Mouse (Mus musculus): ENCODE results near the gene Gfod2. TPM values are rescaled to one million over a fixed set of nuclear protein-coding genes. Genes with fewer than 3 reads are reported as not detected.

The Gfod2 gene
- polyA plus RNA-seq, 1 experiment from 2014 or later, result 57.1 TPM

DNA sequence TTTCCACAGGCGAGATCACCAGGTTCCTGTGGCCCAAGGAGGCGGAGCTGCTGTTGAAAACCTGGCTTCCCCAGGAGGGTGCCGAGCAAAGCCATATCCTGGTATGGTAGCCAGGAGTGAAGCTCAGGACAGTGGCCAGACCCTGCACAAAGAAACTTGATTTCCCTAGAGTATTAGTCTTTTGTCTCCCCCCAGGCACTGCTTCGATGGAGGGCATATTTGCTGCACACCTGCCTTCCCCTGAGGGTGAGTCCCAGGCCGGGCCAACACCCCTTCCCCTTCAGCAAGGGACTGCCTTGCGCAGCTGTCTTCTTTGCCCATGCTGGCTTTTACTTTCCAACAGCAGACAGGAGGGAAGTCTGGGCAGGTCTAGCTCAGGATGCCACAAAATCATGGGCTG is 71.9 kb downstream of the Gfod2 start:
- H3K27me3 ChIP-seq, result no peaks in the 10 kb centered on the region
- WGBS, result 67% methylated on average over 6 of the region's 6 CpGs

DNA sequence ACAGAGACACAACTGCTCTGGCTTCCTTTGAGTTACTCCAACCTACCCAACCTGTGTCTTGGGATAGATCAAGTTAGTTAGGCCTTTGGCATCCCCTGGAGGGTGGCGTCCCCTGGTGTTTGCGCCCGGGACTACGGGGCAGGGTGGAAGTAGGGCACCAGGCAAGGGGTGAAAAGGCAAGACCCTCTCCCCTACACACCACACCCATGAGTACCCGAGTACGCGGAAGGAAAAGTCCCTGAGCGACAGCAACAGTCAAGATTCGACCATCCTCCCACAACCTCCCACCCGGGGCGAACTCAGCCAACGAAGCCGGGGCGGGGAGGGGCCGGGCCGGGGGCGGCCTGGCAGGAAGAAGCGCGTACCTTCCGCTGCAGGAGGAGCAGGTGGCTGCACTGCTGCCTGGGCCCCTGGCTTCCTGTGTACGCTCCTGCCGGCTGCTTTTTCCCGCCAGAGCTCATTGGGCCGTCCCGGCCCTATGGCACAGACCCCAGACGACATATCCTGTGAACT is 72.6 kb downstream of the Gfod2 start, which contains the start of gene Carmil2:
Gene Carmil2, plus strand, starts transcription at position 479 of the 513 bp plus-strand sequence.
- 11% methylated on average over 26 of the region's 26 CpGs for WGBS
- Histone ChIP-seq H3K27ac (no peak within 1 kb of the TSS), H3K4me1 (no peaks in the 10 kb centered on the region), H3K36me3 (replicated peaks) (peaks cover 35% of the 10 kb centered on the region), H3K4me2 (peak within 1 kb of the TSS; percentile 13; the same call in 1 of the 2 replicates), H3K9ac (no peak within 1 kb of the TSS), H3K9me3 (no peaks in the 10 kb centered on the region), H3K4me3 (replicated peaks) (no peak within 1 kb of the TSS), H3K27me3 (no peaks in the 10 kb centered on the region)
- ATAC-seq (ENCODE audit: low FRiP score), result no peak

More for the DNA sequence above, 71.9 kb downstream of the Gfod2 start:
- Histone ChIP-seq H3K4me1 (no peaks in the 10 kb centered on the region), H3K27ac (no peak overlapping the region), H3K4me3 (replicated peaks) (no peak overlapping the region), H3K4me2 (no peak overlapping the region), H3K9ac (no peak overlapping the region), H3K9me3 (no peaks in the 10 kb centered on the region), H3K36me3 (replicated peaks) (peaks cover 28% of the 10 kb centered on the region)
- no peak for ATAC-seq (ENCODE audit: low FRiP score)

DNA sequence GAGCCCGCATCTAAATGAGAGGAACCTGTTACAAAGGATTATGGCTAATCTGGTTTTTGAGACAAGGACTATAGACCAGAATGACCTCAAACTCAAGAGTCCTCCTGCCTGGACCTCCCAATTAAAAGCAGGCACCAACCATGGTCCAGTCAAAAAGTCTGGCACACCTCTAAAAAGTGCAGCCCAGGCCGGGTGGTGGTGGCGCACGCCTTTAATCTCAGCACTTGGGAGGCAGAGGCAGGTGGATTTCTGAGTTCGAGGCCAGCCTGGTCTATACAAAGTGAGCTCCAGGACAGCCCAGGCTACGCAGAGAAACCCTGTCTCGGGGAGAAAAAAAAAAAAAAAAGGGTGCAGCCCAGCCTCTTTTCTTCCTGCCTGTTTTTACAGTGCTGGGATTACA is 73.1 kb downstream of the Gfod2 start:
- Histone ChIP-seq H3K4me2 (no peak overlapping the region), H3K4me1 (no peaks in the 10 kb centered on the region), H3K27me3 (no peaks in the 10 kb centered on the region), H3K27ac (no peak overlapping the region), H3K9me3 (no peaks in the 10 kb centered on the region), H3K36me3 (replicated peaks) (peaks cover 41% of the 10 kb centered on the region), H3K9ac (no peak overlapping the region), H3K4me3 (replicated peaks) (no peak overlapping the region)
- ATAC-seq (ENCODE audit: low FRiP score), result no peak
- WGBS, result 83% methylated on average over 7 of the region's 7 CpGs

DNA sequence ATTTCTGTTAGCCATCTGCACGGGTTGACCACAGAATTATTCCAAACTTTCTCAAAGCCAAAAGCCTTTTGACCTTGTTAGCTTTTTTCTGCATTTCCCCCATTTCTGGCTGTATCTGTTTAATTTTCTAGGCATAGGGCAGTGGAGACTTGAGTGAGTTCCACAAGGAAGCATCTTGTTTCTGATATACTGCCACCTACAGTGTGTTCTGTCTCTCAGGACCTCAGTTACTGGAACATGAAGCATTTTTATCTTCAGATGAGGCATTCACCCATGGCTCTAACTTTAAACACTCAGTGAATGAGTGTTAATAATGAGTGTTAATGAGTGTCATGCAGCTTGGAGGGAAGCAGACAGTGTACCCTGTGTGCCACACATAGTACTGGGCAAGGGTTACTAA is 80.6 kb downstream of the Gfod2 start:
- H3K9ac ChIP-seq, result no peak overlapping the region
- 85% methylated on average over 1 of the region's 1 CpGs for WGBS
- H3K27ac ChIP-seq, result no peak overlapping the region
- ATAC-seq (ENCODE audit: low FRiP score), result no peak
- no peaks in the 10 kb centered on the region for H3K27me3 ChIP-seq
- H3K4me3 ChIP-seq (replicated peaks), result no peak overlapping the region
- H3K4me1 ChIP-seq, result no peaks in the 10 kb centered on the region
- peaks cover 95% of the 10 kb centered on the region for H3K36me3 ChIP-seq (replicated peaks)
- H3K4me2 ChIP-seq, result no peak overlapping the region
- H3K9me3 ChIP-seq, result no peaks in the 10 kb centered on the region

Other genes with a start within 250 kb of the Gfod2 start
- 10.9 and 12.0 TPM in 2 replicates for gene Hsd11b2, start 239.9 kb downstream of the Gfod2 start, polyA plus RNA-seq (2016; fragmentation: Nextera tagmentation; extraction: Ambion mirVana)
- 94.3 and 95.4 TPM in 2 replicates for gene Atp6v0d1, start 192.6 kb downstream of the Gfod2 start, polyA plus RNA-seq (2016; fragmentation: Nextera tagmentation; extraction: Ambion mirVana)
- gene Ripor1, start 153.4 kb downstream of the Gfod2 start, polyA plus RNA-seq (2016; fragmentation: Nextera tagmentation; extraction: Ambion mirVana), result 17.3 and 18.8 TPM in 2 replicates
- 163 and 165 TPM in 2 replicates for gene Ctcf, start 122.1 kb downstream of the Gfod2 start, polyA plus RNA-seq (2016; fragmentation: Nextera tagmentation; extraction: Ambion mirVana)
- 0.61 and 1.2 TPM in 2 replicates for gene Agrp, start 121.3 kb downstream of the Gfod2 start, polyA plus RNA-seq (2016; fragmentation: Nextera tagmentation; extraction: Ambion mirVana)
- gene Carmil2, start 72.4 kb downstream of the Gfod2 start, polyA plus RNA-seq (2016; fragmentation: Nextera tagmentation; extraction: Ambion mirVana), result 4.9 and 5.2 TPM in 2 replicates
- 83.0 and 88.7 TPM in 2 replicates for gene Acd, start 57.6 kb downstream of the Gfod2 start, polyA plus RNA-seq (2016; fragmentation: Nextera tagmentation; extraction: Ambion mirVana)
- gene Pard6a, start 57.5 kb downstream of the Gfod2 start, polyA plus RNA-seq (2016; fragmentation: Nextera tagmentation; extraction: Ambion mirVana), result 28.9 and 32.5 TPM in 2 replicates
- 0.27 and 0.32 TPM in 2 replicates for gene 4933405L10Rik, start 51.0 kb downstream of the Gfod2 start, polyA plus RNA-seq (2016; fragmentation: Nextera tagmentation; extraction: Ambion mirVana)
- 35.7 and 37.0 TPM in 2 replicates for gene Enkd1, start 50.5 kb downstream of the Gfod2 start, polyA plus RNA-seq (2016; fragmentation: Nextera tagmentation; extraction: Ambion mirVana)
- gene Ranbp10, start 68.7 kb upstream of the Gfod2 start, polyA plus RNA-seq (2016; fragmentation: Nextera tagmentation; extraction: Ambion mirVana), result 14.5 and 14.6 TPM in 2 replicates
- gene Tsnaxip1, start 69.1 kb upstream of the Gfod2 start, polyA plus RNA-seq (2016; fragmentation: Nextera tagmentation; extraction: Ambion mirVana), result 0.12 and 0.51 TPM in 2 replicates
- gene Cenpt, start 94.6 kb upstream of the Gfod2 start, polyA plus RNA-seq (2016; fragmentation: Nextera tagmentation; extraction: Ambion mirVana), result 67.1 and 70.7 TPM in 2 replicates
- gene Thap11, start 96.5 kb upstream of the Gfod2 start, polyA plus RNA-seq (2016; fragmentation: Nextera tagmentation; extraction: Ambion mirVana), result 80.4 and 81.9 TPM in 2 replicates
- gene Nutf2, start 101.9 kb upstream of the Gfod2 start, polyA plus RNA-seq (2016; fragmentation: Nextera tagmentation; extraction: Ambion mirVana), result 275 and 317 TPM in 2 replicates
- 67.4 and 72.2 TPM in 2 replicates for gene Edc4, start 122.2 kb upstream of the Gfod2 start, polyA plus RNA-seq (2016; fragmentation: Nextera tagmentation; extraction: Ambion mirVana)
- gene Nrn1l, start 134.9 kb upstream of the Gfod2 start, polyA plus RNA-seq (2016; fragmentation: Nextera tagmentation; extraction: Ambion mirVana), result 0.70 TPM in 1 of 2 replicates, not detected in the other
- 18.0 and 18.3 TPM in 2 replicates for gene Pskh1, start 141.8 kb upstream of the Gfod2 start, polyA plus RNA-seq (2016; fragmentation: Nextera tagmentation; extraction: Ambion mirVana)
- gene Ctrl, start 175.2 kb upstream of the Gfod2 start, polyA plus RNA-seq (2016; fragmentation: Nextera tagmentation; extraction: Ambion mirVana), result 2.4 and 3.0 TPM in 2 replicates
- 18.9 and 22.8 TPM in 2 replicates for gene Psmb10, start 179.8 kb upstream of the Gfod2 start, polyA plus RNA-seq (2016; fragmentation: Nextera tagmentation; extraction: Ambion mirVana)
- gene Lcat, start 184.7 kb upstream of the Gfod2 start, polyA plus RNA-seq (2016; fragmentation: Nextera tagmentation; extraction: Ambion mirVana), result 0.54 and 0.56 TPM in 2 replicates
- gene Slc12a4, start 207.4 kb upstream of the Gfod2 start, polyA plus RNA-seq (2016; fragmentation: Nextera tagmentation; extraction: Ambion mirVana), result 12.0 and 13.0 TPM in 2 replicates
- gene Dpep3, start 220.8 kb upstream of the Gfod2 start, polyA plus RNA-seq (2016; fragmentation: Nextera tagmentation; extraction: Ambion mirVana), result not detected in 2 replicates
- gene Dus2, start 232.7 kb upstream of the Gfod2 start, polyA plus RNA-seq (2016; fragmentation: Nextera tagmentation; extraction: Ambion mirVana), result 15.4 and 18.4 TPM in 2 replicates
- gene Dpep2nb, start 247.3 kb upstream of the Gfod2 start, polyA plus RNA-seq (2016; fragmentation: Nextera tagmentation; extraction: Ambion mirVana), result not detected in 2 replicates